Mouse (Mus musculus) hindbrain, embryonic 11.5 days (tissue): ENCODE data around the gene Efhd2. TPM values are rescaled to one million over a fixed set of nuclear protein-coding genes. Genes with fewer than 3 reads are reported as not detected.

Experiments used
- ATAC-seq: fragments of 200-750 bp; cut with Nextera tagmentation; 2 replicates; pipeline ENCODE4 v1.8.0; 2017; ENCODE audit warnings: mild to moderate bottlenecking, moderate TSS enrichment, moderate library complexity; ENCODE audit not compliant: low FRiP score
- DNase-seq: peaks from one replicate; pipeline ENCODE4 v3.0.0-alpha.2; 2015; ENCODE audit warnings: low spot score
- H3K27ac ChIP-seq: fragments of 300-500 bp; sonication (generic); 2 replicates; pipeline ENCODE4 v1.5.1; 2014; ENCODE audit warnings: mild to moderate bottlenecking, low read depth, low read length
- H3K27me3 ChIP-seq: fragments of 300-500 bp; sonication (generic); 2 replicates; pipeline ENCODE4 v1.6.1; 2014; ENCODE audit warnings: mild to moderate bottlenecking, low read length, moderate library complexity, mixed read lengths; ENCODE audit not compliant: control insufficient read depth, insufficient read depth
- H3K36me3 ChIP-seq: fragments of 300-500 bp; sonication (generic); 2 replicates; pipeline ENCODE4 v1.6.1; 2014; ENCODE audit warnings: mild to moderate bottlenecking, low read length, moderate library complexity, mixed read lengths; ENCODE audit not compliant: control insufficient read depth, insufficient read depth
- H3K4me1 ChIP-seq: fragments of 300-500 bp; sonication (generic); replicated peaks from 2 replicates; pipeline ENCODE4 v1.6.1; 2014; ENCODE audit warnings: low read length, mixed read lengths; ENCODE audit not compliant: control insufficient read depth, insufficient read depth
- H3K4me2 ChIP-seq: fragments of 300-500 bp; sonication (generic); replicated peaks from 2 replicates; pipeline ENCODE4 v1.6.1; 2014; ENCODE audit warnings: mild to moderate bottlenecking, low read depth, low read length
- H3K4me3 ChIP-seq: fragments of 300-500 bp; sonication (generic); 2 replicates; pipeline ENCODE4 v1.5.1; 2014; ENCODE audit warnings: low read depth, low read length
- H3K9ac ChIP-seq: fragments of 300-500 bp; sonication (generic); 2 replicates; pipeline ENCODE4 v1.6.1; 2014; ENCODE audit warnings: low read depth, low read length
- H3K9me3 ChIP-seq: fragments of 300-500 bp; sonication (generic); 2 replicates; pipeline ENCODE4 v1.6.1; 2016; ENCODE audit warnings: low read length; ENCODE audit not compliant: control insufficient read depth
- WGBS: fragments of 180-500 bp; shearing (Covaris S2); extraction: QIAGEN DNeasy Blood & Tissue Kit; methylation state at CpG from one replicate; pipeline ENCODE4 v1.1.7; 2014; 5-methylcytosine and 5-hydroxymethylcytosine counted together
- polyA plus RNA-seq: library from polyadenylated mRNA; unstranded; fragments of >200 nt; fragmentation: Nextera tagmentation; extraction: Ambion mirVana; gene quantifications from 2 replicates; pipeline ENCODE4 v1.2.1, GENCODE M21; 2014

Efhd2 gene
- polyA plus RNA-seq, 1 experiment from 2014 or later = 25.0 TPM

DNA sequence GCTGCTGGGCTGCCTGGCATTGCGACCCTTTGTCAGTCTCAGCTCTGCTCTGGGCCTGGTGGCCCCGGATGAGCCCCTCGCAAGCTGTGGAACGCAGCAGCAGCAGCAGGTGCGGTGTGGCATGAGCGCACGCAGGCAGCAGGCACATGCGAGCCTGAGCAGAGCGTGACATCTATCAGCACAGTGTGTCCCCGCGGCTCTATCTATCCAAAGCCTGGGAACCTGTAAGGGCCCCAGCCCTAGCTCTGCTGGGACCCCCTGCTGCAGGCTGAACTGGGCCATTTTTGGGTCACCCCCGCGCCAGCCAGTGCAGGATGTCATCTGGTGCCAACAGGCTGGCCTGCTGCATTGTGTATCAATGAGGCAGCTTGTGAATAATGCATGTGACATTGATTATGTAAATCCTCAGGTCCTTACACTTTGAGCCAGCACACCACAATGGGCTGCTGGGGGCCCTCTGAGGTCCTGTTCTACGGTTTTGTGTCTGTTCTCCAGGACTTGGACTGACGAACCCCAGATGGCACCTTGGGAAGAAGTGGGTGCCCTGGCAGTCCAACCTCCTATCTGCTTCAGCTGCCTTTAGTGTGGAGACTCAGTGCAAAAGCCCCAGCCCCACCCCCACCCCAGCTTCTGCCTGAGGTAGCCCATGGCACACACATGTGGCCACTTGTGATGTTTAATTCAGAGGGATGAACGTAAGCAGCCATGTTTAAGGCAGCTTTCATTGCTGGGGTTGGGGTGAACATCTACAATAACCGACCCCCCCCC lies 27.2 kb upstream of the Efhd2 start:
- Histone ChIP-seq H3K27ac (peak overlapping the region; percentile 91), H3K4me2 (0 out of 2 replicates have a peak overlapping the region, but pooled peaks have one; percentile 18), H3K4me3 (no peak overlapping the region), H3K4me1 (peaks cover 23% of the 10 kb centered on the region), H3K9ac (0 out of 2 replicates have a peak overlapping the region, but pooled peaks have one; percentile 33), H3K9me3 (no peaks in the 10 kb centered on the region), H3K27me3 (no peaks in the 10 kb centered on the region), H3K36me3 (no peaks in the 10 kb centered on the region)
- peak; percentile 82 for ATAC-seq
- WGBS = 26% methylated on average over 17 of the region's 17 CpGs
- DNase-seq = peak; percentile 61

DNA sequence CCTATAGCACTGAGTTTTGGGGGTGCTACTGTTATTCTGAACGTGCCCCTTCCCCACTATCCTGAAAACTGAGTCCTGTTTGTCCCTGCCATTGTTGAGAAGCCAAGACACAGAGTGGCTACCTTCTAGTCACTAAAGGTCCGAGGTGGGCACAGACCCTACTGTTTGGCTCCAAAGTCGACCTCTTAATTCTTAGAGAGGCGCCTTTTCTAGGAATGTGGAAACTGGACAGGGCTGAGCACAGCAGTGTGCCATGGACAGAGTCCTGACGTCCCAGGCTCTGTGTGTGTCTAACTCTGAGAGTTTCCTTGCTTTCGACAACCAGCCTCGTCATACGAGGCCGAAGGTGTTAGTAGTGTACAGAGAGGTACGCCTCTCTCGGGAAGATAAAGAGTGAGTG lies 25.7 kb upstream of the Efhd2 start:
- H3K9me3 ChIP-seq = no peaks in the 10 kb centered on the region
- H3K4me2 ChIP-seq = no peak overlapping the region
- H3K4me3 ChIP-seq = no peak overlapping the region
- peak overlapping the region; percentile 91 for H3K27ac ChIP-seq
- H3K36me3 ChIP-seq = no peaks in the 10 kb centered on the region
- DNase-seq (no peak), ATAC-seq (peak; percentile 0)
- no peak overlapping the region; the same call in 1 of the 2 replicates for H3K9ac ChIP-seq
- H3K4me1 ChIP-seq = peaks cover 23% of the 10 kb centered on the region
- 59% methylated on average over 11 of the region's 11 CpGs for WGBS
- no peaks in the 10 kb centered on the region for H3K27me3 ChIP-seq

DNA sequence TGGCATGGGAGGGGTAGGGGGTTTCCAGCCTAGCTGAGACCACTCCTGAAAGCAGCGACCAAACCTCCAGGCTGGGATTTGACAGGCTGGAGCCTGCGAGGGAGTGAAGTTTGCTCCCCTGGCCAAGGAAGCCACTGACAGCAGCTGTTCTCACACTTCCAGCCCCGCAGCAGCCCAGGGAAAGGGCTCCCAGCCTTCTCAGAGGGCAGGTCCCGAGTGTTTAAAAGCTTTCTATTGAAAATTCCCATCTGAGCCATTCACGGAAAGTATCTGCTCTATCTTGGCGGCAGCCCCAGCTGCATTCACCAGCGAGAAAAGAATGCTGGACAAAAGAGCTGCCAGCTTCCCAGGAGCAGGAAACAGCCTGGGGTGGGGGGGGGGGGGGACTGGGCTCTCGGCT lies 25.2 kb upstream of the Efhd2 start:
- H3K4me3 ChIP-seq = no peak overlapping the region
- H3K4me2 ChIP-seq = no peak overlapping the region
- H3K9ac ChIP-seq = 0 out of 2 replicates have a peak overlapping the region, but pooled peaks have one; percentile 25
- 3% methylated on average over 8 of the region's 8 CpGs for WGBS
- peak overlapping the region; percentile 91 for H3K27ac ChIP-seq
- H3K9me3 ChIP-seq = no peaks in the 10 kb centered on the region
- H3K27me3 ChIP-seq = no peaks in the 10 kb centered on the region
- DNase-seq (no peak), ATAC-seq (peak; percentile 41)
- peaks cover 23% of the 10 kb centered on the region for H3K4me1 ChIP-seq
- no peaks in the 10 kb centered on the region for H3K36me3 ChIP-seq

DNA sequence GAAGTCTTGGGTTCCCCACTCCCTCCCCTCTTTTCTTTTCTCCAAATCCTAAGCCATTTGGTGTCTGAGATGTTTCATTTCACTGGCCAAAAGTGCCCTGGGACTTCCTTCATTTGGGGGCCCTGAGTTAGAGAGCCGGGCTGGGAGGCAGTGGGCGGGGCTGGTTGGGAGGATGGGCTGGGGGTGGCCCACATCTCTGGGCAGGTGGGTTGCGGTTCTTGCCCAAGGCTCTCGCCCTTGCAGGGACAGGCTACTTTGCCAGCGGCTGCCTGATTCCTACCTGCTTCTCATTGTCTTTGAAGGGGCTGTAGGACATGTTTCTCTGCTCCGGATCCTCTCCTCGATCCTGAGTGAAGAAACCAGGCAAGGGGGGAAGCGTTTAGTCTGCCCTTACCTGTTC lies 24.2 kb upstream of the Efhd2 start:
- 83% methylated on average over 8 of the region's 8 CpGs for WGBS
- Histone ChIP-seq H3K27ac (peak overlapping the region; percentile 91), H3K4me3 (no peak overlapping the region), H3K9me3 (no peaks in the 10 kb centered on the region), H3K27me3 (no peaks in the 10 kb centered on the region), H3K4me2 (no peak overlapping the region), H3K4me1 (peaks cover 23% of the 10 kb centered on the region), H3K36me3 (no peaks in the 10 kb centered on the region), H3K9ac (no peak overlapping the region)
- ATAC-seq (no peak), DNase-seq (no peak)

DNA sequence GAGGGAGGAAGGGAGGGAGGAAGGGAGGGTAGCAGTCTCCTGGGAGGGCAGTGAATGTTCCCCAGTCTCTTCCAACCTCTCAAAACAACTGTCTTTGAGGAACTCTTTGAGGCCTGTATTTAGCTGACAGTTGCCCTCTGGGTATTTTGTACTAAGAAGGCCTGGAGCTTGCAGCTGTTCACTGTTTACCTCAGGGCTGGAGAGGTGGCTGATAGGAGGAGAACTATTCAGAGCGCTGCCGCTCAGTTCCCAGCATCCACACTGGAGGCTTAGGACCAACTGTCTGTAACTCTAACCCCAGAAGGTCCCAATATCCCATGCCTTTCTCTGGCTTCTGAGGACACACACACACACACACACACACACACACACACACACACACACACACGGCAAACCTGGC lies 23.1 kb upstream of the Efhd2 start:
- Histone ChIP-seq H3K4me3 (no peak overlapping the region), H3K9me3 (no peaks in the 10 kb centered on the region), H3K36me3 (no peaks in the 10 kb centered on the region), H3K4me2 (no peak overlapping the region), H3K27me3 (no peaks in the 10 kb centered on the region), H3K9ac (no peak overlapping the region), H3K27ac (no peak overlapping the region), H3K4me1 (peaks cover 20% of the 10 kb centered on the region)
- 47% methylated on average over 2 of the region's 3 CpGs for WGBS
- DNase-seq = no peak
- no peak for ATAC-seq

DNA sequence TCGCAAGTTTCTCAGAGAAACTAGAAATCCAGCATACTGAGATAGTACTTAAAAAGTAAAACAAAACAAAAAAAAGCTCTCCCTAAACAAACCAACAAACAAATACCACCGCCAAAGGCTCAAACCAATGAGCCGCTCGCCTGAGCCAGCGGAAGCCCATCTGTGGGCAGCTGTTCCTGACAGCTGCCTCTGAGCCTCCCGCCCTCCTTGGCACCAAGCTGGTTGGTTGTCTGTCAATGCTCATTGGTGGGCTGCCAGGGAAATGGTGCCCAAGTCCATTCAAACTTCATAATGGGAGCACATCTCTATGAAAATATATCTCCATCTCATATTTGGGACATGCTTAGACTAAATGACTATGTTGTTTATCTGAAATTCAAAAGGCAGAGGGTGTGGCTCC lies 22.5 kb upstream of the Efhd2 start:
- H3K9ac ChIP-seq = no peak overlapping the region
- DNase-seq (no peak), ATAC-seq (no peak)
- H3K4me3 ChIP-seq = no peak overlapping the region
- H3K4me2 ChIP-seq = no peak overlapping the region
- no peaks in the 10 kb centered on the region for H3K9me3 ChIP-seq
- H3K27me3 ChIP-seq = no peaks in the 10 kb centered on the region
- H3K4me1 ChIP-seq = peaks cover 17% of the 10 kb centered on the region
- H3K27ac ChIP-seq = no peak overlapping the region
- no peaks in the 10 kb centered on the region for H3K36me3 ChIP-seq
- WGBS = 76% methylated on average over 6 of the region's 6 CpGs

DNA sequence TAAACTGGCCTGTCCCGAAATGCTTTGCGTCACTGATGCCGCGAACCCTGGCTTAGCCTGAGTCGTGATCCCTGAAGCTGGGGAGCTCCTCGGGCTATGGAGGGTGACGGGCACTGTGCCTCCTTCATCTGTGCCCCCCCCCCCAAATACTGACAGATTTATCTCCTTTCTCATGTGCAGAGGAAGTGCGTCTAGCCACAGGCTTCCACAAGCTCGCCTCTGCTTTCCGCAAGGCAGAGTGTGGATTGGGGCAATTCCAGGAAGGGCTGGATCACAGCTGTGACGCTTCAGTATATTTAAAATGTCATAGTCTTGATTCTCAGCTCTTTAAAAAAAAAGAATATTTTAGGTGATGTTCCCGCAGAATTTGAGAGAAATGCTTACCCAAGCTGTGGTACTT lies 21.1 kb upstream of the Efhd2 start:
- H3K27me3 ChIP-seq = no peaks in the 10 kb centered on the region
- 85% methylated on average over 12 of the region's 12 CpGs for WGBS
- H3K9ac ChIP-seq = no peak overlapping the region
- no peak for ATAC-seq
- H3K27ac ChIP-seq = no peak overlapping the region
- no peak for DNase-seq
- no peak overlapping the region for H3K4me2 ChIP-seq
- peaks cover 9% of the 10 kb centered on the region; the same call in 1 of the 2 replicates for H3K4me1 ChIP-seq
- H3K4me3 ChIP-seq = no peak overlapping the region
- H3K36me3 ChIP-seq = no peaks in the 10 kb centered on the region
- H3K9me3 ChIP-seq = no peaks in the 10 kb centered on the region

DNA sequence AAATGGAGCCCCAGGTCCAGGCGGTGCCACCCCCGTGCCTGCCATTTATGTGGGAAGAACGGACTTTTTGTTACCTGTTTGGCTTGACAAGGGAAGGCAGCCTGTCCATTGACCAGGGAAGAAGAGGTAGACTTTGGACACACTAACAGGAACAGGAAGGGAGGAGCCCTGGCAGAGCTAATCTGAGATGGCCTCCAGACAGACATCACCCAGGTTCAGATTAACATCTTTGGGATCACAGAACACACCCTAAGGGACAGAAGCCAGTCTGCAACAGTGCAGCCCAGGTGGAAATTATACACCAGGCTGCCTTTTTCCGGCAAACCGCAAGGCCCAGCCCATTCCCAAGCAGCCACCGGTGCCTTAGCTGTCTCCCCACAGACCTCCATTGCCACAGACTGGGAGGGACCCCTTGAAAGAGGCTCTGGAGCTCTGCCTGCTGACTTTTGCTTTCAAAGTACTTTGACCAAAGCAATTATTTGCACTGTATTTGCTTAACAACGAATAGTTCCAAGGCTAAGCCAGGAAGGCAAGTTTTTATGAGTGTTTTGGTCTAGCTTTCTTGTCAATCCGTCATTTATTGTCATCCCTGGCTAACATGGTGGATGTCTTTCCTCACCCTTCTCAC lies 18.6 kb upstream of the Efhd2 start:
- no peak for ATAC-seq
- Histone ChIP-seq H3K4me2 (no peak overlapping the region), H3K9me3 (no peaks in the 10 kb centered on the region), H3K27ac (no peak overlapping the region), H3K4me3 (no peak overlapping the region), H3K4me1 (no peaks in the 10 kb centered on the region), H3K36me3 (no peaks in the 10 kb centered on the region), H3K27me3 (no peaks in the 10 kb centered on the region), H3K9ac (no peak overlapping the region)
- no peak for DNase-seq
- 90% methylated on average over 8 of the region's 8 CpGs for WGBS
